Mouse (Mus musculus): ENCODE results near the gene Scaper.

DNA sequence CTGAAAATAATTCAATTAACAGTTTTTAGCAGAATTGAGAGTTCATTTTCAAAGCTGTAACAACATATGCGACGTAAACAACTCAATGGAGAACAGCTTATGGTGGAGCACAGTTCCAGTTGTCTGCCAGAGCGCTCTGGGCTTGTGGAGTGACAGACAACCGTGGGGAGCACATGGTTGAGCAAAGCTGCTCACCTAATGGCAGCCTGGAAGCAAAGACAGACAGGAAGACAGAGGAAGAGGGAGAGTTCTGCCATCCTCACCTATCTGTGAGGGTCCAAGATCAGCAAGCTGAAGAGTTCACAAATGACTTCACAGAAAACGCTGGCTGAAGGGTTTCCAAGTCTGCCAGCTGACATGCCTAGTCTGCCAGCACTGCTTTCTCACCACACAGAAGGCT lies 227.4 kb downstream of the Scaper start:
- TF ChIP-seq GATA1 (IDR thresholded peaks at IDR 0.05; ENCODE audit: borderline replicate concordance, low read length) (no peak), FLI1 (IDR thresholded peaks at IDR 0.05; ENCODE audit: low read length) (no peak)
